Mouse (Mus musculus): ENCODE measurements at regions not wholly inside any gene's neighbourhood (a gene's known extent, or its start where the extent isn't known, plus 50 kb on each side); places are given as distances from the start of the nearest gene placed in this dataset.
"Not testable (repeated sequence)": the region's sequence is repeated elsewhere in the genome, so short reads cannot be mapped to it uniquely, and the experiment has no call there.

- DNase-seq = no peak
These were observed 1168.1 kb upstream of the Gje1 start for GRCm38 (mm10) chr10:15886150-15886549.

- DNase-seq = peak; percentile 7 to 10
These were observed 1150.0 kb upstream of the Gje1 start for GRCm38 (mm10) chr10:15868063-15868462.

DNA sequence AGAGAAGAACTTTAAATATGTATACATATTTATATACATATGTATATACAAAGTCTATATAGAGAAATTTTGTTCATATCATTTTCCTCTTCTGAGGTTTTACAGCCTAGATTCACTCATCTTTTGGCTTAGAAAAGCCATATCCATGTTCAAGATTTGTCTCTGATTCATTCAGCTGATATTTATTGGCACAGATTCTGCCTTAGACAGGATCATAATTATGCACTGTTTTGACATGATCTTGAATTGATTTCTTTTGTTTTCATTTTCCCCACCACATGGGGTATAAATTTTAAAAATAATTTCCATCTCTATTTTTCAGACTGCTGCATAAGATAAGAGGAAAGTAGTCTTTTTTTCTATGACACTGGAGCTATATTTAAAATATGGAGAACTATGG is 1148.9 kb upstream of the Gje1 start:
- DNase-seq = no peak

DNA sequence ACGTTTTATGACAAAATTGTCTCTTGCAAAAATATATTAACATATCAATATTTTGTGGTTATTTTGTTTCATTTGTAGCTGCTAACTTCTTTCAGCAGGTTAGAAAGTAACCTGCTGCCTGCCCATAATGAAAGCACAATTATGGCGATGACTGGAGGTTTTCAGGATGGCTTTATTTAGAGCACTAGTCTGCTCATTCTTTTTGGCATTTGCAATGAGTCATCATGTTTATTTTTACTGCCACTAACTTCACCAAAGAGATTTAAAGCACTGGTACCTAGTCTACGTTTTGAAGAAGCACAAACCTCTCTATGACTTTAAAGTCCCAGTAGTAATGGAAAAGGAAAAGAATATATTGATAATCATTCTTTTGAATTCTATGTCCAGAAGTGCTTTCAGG is 1123.4 kb upstream of the Gje1 start:
- no peak for DNase-seq

- no peak for DNase-seq
These were observed 1114.3 kb upstream of the Gje1 start for GRCm38 (mm10) chr10:15832338-15832737.

- no peak for DNase-seq
These were observed 1107.4 kb upstream of the Gje1 start for GRCm38 (mm10) chr10:15825457-15825856.

DNA sequence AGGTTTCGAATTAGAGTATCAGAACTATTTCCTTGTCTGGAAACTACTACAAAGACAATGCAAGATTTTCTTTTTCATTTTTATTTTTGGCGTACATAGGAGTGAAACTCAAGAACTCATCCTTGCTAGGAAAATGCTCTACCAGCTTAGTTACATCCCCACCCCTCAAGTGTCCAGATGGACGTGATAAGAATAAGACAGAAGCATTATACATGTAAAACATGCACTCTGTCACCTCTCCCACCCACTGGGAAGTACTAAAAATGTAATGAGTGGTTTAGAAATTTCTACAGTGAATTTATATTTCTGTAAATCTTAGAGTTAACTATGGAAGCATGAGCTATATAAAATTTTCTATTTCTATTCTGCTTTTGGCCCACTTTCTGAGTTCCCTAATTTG is 1089.3 kb upstream of the Gje1 start:
- DNase-seq = no peak

DNA sequence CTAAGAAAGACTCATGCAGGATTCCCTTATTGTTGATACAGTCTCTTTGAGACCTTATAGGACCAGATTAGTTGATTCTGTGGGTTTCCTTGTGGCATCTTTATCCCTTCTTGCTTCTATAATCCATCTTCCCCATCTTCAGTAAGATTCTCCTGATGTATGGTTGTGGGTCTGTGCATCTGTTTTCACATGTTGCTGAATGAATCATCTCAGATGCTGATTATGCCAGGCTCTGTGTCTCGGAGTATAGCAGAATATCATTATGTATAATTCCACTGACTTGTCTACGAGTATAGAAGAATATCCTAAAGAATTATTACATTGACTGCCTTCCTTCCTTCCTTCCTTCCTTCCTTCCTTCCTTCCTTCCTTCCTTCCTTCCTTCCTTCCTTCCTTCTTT is 1087.8 kb upstream of the Gje1 start:
- DNase-seq = no peak

DNA sequence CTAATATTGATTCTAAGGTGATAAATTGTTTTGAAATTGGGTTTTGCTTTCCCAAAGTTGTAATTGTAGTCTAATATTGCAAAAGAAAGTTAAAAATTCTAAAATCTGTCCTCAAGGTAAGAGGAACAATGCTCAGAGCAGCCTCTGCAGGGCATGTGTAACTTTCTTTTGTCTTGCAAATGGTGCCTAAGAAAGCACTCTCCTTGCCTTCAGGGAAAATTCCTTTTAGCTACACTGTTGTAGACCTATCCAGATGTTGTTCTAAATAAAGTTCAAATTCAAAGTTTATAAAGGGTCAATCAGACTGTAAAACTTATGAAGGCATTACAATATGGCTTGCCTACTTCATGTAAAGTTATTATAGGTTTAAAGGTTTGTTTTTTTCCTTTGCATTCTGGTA is 1075.2 kb upstream of the Gje1 start:
- DNase-seq = not testable (repeated sequence)

DNA sequence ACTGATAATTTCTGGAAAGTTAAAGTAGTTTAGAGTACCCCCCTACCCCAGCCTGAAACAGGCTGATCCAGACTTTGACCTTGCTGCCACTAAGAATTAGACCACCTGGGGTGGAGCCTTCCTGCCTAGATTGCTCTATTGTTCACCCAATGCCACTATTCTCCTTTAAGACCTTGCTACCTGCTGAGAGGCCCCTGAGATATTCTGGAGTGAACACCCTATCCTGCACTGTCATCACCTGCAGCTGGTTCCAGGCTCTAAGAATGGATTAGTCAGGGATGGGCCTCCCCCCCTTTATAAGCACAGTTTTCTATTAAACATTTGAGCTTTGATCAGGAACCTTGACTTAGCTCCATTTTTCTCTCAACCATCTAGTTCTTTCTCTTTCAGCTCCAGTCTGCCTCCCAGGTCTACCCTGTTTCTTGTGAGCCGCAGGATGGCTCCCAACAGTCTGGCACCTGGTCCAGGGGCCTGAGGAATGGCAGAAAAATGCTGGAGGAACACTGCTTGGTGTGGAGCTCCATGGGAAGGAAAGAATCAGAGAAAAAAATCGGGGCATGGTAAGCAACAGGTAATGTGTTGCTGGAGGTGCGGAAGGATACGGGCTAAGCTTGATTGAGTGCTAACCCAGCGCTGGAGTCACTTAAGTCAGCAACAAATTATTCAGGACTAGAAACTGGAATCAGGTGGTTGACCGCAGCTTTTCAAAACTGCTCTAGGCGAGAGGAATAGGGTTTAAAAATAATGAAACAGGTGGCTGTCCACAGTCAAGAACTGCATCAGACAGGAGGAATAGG is 1073.7 kb upstream of the Gje1 start:
- DNase-seq = no peak

DNA sequence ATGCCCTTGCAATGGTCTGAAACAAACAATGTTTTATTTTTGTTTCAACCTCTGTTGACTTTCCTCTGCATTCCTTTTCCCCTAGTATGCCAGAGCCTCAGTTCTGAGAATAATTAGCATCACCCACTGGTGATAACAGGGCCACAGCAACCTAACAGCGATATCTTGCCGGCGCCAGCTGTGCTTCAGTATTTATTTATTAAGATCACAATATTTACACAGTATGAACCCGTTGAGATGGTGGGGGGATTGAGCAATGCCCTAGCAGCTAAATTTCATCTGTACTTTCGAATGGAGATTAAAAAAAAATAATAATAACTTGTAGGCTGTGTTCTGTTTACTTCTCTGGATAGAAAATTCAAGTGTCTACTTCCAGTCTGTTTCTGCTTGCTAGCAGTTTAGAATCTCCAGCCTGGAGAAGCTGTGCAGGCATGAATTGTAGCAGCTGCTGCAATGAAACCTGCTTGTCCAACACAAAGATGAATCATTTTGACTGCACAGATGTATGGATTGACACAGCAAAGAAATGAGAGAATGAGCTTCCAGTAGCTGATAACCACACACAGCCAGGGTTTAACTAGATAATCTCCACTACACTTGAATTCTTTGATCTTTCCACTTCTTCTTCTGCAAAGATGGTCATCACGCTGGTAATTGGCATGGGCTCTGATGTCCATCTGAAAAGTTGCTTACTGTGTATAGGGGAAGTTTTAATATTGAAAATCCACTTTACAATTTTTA is 1042.1 kb upstream of the Gje1 start:
- DNase-seq = no peak

DNA sequence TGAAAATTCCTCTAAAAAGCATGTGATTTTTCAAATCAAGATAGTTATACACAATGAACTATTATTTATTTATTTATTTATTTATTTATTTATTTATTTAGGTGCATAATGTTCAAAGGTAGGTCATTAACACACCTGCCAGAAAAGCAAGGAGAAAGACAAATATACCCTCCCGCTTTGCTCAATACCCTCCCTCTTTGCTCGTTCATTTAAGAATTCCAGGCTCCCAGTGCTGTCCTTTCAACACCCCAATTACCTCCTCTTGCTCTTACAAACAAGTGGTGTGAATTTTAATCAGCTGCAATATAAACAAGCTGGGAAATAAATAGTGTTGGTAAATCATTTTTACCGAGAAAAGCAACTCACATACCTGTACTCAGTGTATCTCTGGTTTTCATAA is 1041.6 kb upstream of the Gje1 start:
- no peak for DNase-seq

DNA sequence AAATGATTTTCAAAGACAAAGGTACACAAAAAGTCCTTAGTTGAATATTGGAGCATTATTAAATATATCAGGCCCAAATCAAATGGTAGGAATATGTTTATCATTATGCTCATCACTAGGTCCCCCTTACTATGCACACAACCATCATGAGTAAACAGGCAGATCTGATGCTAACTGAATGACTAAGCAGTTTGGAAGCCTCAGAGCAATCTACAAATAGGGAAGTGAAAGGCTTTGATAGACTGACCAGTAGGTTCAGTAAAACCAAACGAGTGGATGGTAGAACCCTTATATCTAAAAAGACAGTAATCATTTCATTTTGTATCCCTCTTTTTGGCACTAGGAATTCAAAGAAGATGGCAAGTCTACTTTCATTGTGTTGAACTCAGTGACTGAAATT is 1039.5 kb upstream of the Gje1 start:
- DNase-seq = no peak

- no peak for DNase-seq
These were observed 1028.9 kb upstream of the Gje1 start for GRCm38 (mm10) chr10:15746866-15747265.

DNA sequence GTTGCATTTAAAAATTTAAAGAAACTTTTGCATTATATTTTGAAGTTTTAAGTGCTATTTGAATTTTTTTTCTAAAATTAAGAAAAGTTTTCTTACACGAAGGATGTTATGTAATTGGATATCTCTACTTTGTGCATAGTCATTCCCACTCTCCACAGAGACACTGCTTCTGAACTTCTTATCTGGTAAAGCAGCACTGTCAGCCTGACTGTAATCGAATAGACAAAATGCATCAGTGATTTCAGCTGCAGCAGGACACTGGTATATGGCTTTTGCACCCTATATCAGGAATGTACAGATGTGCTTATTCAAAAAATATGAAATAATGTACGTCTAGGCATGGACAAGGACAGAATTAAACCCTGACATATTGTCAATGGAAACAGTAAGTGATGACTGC is 1020.6 kb upstream of the Gje1 start:
- DNase-seq = no peak

DNA sequence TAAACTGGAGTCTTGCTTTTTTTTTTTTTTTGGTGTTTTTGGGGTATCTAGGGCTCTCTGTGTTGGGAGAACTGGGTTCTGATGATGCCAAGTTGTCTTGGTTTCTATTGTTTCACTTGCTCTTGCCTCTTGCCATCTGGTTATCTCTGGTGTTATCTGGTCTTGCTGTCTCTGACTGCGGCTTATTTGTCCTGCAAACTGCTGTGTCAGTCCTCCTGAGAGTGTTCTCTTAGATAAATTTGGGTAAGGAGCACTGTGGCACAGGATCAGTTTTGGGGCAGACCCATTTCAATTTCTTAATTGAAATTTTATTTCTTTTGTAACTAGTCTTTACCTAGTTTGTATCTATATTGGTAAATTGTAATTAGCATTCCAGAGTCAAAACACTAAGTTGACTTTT is 1013.3 kb upstream of the Gje1 start:
- DNase-seq = no peak

GRCm38 (mm10) chr10:15697946-15698345 is 979.9 kb upstream of the Gje1 start:
- no peak for DNase-seq

DNA sequence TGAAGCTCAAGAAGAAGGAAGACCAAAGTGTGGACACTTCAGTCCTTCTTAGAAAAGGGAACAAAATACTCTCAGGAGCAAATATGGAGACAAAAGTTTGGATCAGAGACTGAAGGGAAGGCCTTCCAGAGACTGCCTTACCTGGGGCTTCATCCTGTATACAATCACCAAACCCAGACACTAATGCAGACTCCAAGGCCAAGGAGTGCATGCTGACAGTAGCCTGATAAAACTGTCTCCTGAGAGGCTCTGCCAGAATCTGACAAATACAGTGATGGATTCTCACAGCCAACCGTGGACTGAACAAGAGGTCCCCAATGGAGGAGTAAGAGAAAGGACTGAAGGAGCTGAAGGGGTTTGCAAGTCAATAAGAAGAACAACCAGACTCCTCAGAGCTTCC is 979.0 kb upstream of the Gje1 start:
- no peak for DNase-seq

GRCm38 (mm10) chr10:15671638-15672037 is 953.6 kb upstream of the Gje1 start:
- not testable (repeated sequence) for DNase-seq

All from cerebellum, postnatal 10 days (tissue).